In the genomic region with DNA sequence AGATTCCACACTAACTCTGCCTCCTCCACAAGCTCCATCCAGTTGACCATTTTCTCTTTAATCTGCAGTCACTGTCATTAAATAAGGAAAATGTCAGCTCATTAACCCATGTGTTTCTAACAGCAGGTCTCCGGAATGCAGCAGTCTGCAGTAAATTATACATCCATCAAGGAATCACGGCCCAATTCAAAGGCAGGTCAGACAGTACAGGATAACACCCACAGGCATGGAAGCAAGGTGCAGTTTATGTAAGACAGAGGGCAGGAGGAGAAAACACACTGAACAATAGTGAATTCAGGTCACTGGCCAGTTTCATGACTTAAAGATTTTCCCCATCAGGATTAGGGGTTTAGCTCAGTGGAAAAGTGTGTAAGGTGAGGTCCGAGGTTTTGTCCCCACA, we compare ENCODE assay signal across 23 mouse cellular contexts. TPM values are rescaled to one million over a fixed set of nuclear protein-coding genes. Genes with fewer than 3 reads are reported as not detected.
DNase-seq lines count a peak whose midpoint lies in the region; ATAC-seq and TF ChIP-seq lines count a peak whose summit lies in the region.
"Had no signal": no experiment of that assay in that cellular context is flagged by ENCODE, and none has a peak within 500 bp of the region (broad histone marks: within the 10 kb centered on the region; RNA-seq: fewer than 3 reads in every experiment).

No protein-coding gene starts in this region.

- no peak for TF ChIP-seq CTCF in brain, embryonic 14.5 days (IDR thresholded peaks at IDR 0.05; ENCODE audit: borderline replicate concordance, extremely low read depth, insufficient read depth, insufficient read length)

- peak; percentile 10 for DNase-seq in embryo, embryonic 10.5 days (ENCODE audit: low spot score)
- DNase-seq in embryo, embryonic 9.5 days (ENCODE audit: extremely low spot score), result no peak
- DNase-seq in kidney, adult 18-20 months, result no peak
- DNase-seq in brain, embryonic 14.5 days (ENCODE audit: low read depth), result peak; percentile 35
- no peak for DNase-seq in retina, embryonic 14.5 days (ENCODE audit: low spot score)
- no peak for DNase-seq in limb, embryonic 10.5 days (ENCODE audit: low spot score)
- DNase-seq: cerebellum, adult 9-11 months; gastrocnemius, postnatal 25 days; heart, postnatal 10 days; liver, embryonic 13.5 days; right cerebral cortex, postnatal 14 days; thymus, postnatal 14 days had no signal

- ATAC-seq in kidney, embryonic 15.5 days (replicated peaks; ENCODE audit: low FRiP score), result no peak
- no peak for ATAC-seq in hindbrain, embryonic 13.5 days (ENCODE audit: low FRiP score)
- ATAC-seq: CD4-positive, CD25-positive, alpha-beta regulatory T cell, adult 4 months; inflammation-experienced regulatory T-cells, adult 6 months had no signal

- 0 out of 2 replicates have a peak overlapping the region, but pooled peaks have one; percentile 9 for H3K27ac ChIP-seq in kidney, embryonic 15.5 days
- peak overlapping the region; percentile 35; the same call in 1 of the 2 replicates for H3K27ac ChIP-seq in hindbrain, embryonic 13.5 days
- H3K27ac ChIP-seq in limb, embryonic 10.5 days, result no peak overlapping the region
- H3K27ac ChIP-seq: embryonic facial prominence, embryonic 10.5 days; heart, embryonic 10.5 days; kidney, postnatal 0 days; limb, embryonic 12.5 days; liver, embryonic 13.5 days; lung, embryonic 15.5 days; macrophage had no signal

- H3K36me3 ChIP-seq in kidney, embryonic 15.5 days, result no peaks in the 10 kb centered on the region
- 0 out of 2 replicates have a peak, but pooled peaks cover 4% of the 10 kb centered on the region for H3K36me3 ChIP-seq in hindbrain, embryonic 13.5 days
- H3K36me3 ChIP-seq in limb, embryonic 10.5 days, result peaks cover 12% of the 10 kb centered on the region
- H3K36me3 ChIP-seq: limb, embryonic 12.5 days; lung, embryonic 15.5 days had no signal

- 46% methylated on average over 3 of the region's 3 CpGs for WGBS in kidney, embryonic 15.5 days
- 32% methylated on average over 3 of the region's 3 CpGs for WGBS in hindbrain, embryonic 13.5 days
- 60% methylated on average over 3 of the region's 3 CpGs for WGBS in limb, embryonic 10.5 days

- no peak overlapping the region for H3K9ac ChIP-seq in kidney, embryonic 15.5 days
- H3K9ac ChIP-seq in hindbrain, embryonic 13.5 days, result no peak overlapping the region
- H3K9ac ChIP-seq: limb, embryonic 12.5 days; liver, embryonic 13.5 days; lung, embryonic 15.5 days had no signal

- no peak overlapping the region for H3K4me2 ChIP-seq in kidney, embryonic 15.5 days
- H3K4me2 ChIP-seq in hindbrain, embryonic 13.5 days, result no peak overlapping the region
- H3K4me2 ChIP-seq: limb, embryonic 12.5 days; liver, embryonic 13.5 days; lung, embryonic 15.5 days had no signal

- no peak overlapping the region for H3K4me3 ChIP-seq in kidney, embryonic 15.5 days (replicated peaks)
- H3K4me3 ChIP-seq in hindbrain, embryonic 13.5 days, result no peak overlapping the region
- no peak overlapping the region for H3K4me3 ChIP-seq in limb, embryonic 10.5 days
- H3K4me3 ChIP-seq: embryonic facial prominence, embryonic 10.5 days; heart, embryonic 10.5 days; limb, embryonic 12.5 days; liver, embryonic 13.5 days; lung, embryonic 15.5 days had no signal

- no peaks in the 10 kb centered on the region for H3K9me3 ChIP-seq in kidney, embryonic 15.5 days (replicated peaks)
- no peaks in the 10 kb centered on the region for H3K9me3 ChIP-seq in hindbrain, embryonic 13.5 days
- H3K9me3 ChIP-seq in limb, embryonic 10.5 days (replicated peaks), result no peaks in the 10 kb centered on the region
- H3K9me3 ChIP-seq: embryonic facial prominence, embryonic 10.5 days; G1E; heart, embryonic 10.5 days; limb, embryonic 12.5 days; liver, embryonic 13.5 days; lung, embryonic 15.5 days had no signal

- TF ChIP-seq POLR2A in brain, embryonic 14.5 days (IDR thresholded peaks at IDR 0.05; ENCODE audit: borderline replicate concordance, extremely low read depth, insufficient read depth, insufficient read length, poor library complexity, severe bottlenecking), result no peak

- H3K4me1 ChIP-seq in kidney, embryonic 15.5 days, result no peaks in the 10 kb centered on the region
- peaks cover 14% of the 10 kb centered on the region for H3K4me1 ChIP-seq in hindbrain, embryonic 13.5 days (replicated peaks)
- no peaks in the 10 kb centered on the region for H3K4me1 ChIP-seq in limb, embryonic 10.5 days
- H3K4me1 ChIP-seq: embryonic facial prominence, embryonic 10.5 days; heart, embryonic 10.5 days; limb, embryonic 12.5 days; lung, embryonic 15.5 days had no signal

- no peaks in the 10 kb centered on the region for H3K27me3 ChIP-seq in kidney, embryonic 15.5 days
- no peaks in the 10 kb centered on the region for H3K27me3 ChIP-seq in hindbrain, embryonic 13.5 days
- H3K27me3 ChIP-seq in limb, embryonic 10.5 days (ENCODE audit: low read depth, poor library complexity, severe bottlenecking), result no peaks in the 10 kb centered on the region
- H3K27me3 ChIP-seq: limb, embryonic 12.5 days; liver, embryonic 13.5 days; lung, embryonic 15.5 days had no signal

RNA-seq across cellular contexts. Expression of gene Sumf1, which starts 40.1 kb away (rescaled TPM):
- 25.3 and 26.0 TPM in 2 replicates for polyA plus RNA-seq in kidney, embryonic 15.5 days (2015; fragmentation: Nextera tagmentation; extraction: Ambion mirVana)
- 7.5 and 9.8 TPM in 2 replicates for polyA plus RNA-seq in brain, embryonic 14.5 days (2012; rRNA removed)
- 11.3 and 11.7 TPM in 2 replicates for polyA plus RNA-seq in hindbrain, embryonic 13.5 days (2015; fragmentation: Nextera tagmentation; extraction: Ambion mirVana)
- polyA plus RNA-seq in limb, embryonic 10.5 days (2016; fragmentation: Nextera tagmentation; extraction: Ambion mirVana), result 12.9 and 14.2 TPM in 2 replicates

Comparison
In these comparisons a context has a peak if more than half of its experiments do, and no peak if none do; other contexts are left out.
1. DNase-seq: peak in embryo, embryonic 10.5 days (single experiment) and brain, embryonic 14.5 days (single experiment); none in embryo, embryonic 9.5 days (single experiment), kidney, adult 18-20 months (single experiment), retina, embryonic 14.5 days (single experiment) and limb, embryonic 10.5 days (single experiment).